10 mouse cellular contexts compared by ENCODE assay signal in the genomic region with DNA sequence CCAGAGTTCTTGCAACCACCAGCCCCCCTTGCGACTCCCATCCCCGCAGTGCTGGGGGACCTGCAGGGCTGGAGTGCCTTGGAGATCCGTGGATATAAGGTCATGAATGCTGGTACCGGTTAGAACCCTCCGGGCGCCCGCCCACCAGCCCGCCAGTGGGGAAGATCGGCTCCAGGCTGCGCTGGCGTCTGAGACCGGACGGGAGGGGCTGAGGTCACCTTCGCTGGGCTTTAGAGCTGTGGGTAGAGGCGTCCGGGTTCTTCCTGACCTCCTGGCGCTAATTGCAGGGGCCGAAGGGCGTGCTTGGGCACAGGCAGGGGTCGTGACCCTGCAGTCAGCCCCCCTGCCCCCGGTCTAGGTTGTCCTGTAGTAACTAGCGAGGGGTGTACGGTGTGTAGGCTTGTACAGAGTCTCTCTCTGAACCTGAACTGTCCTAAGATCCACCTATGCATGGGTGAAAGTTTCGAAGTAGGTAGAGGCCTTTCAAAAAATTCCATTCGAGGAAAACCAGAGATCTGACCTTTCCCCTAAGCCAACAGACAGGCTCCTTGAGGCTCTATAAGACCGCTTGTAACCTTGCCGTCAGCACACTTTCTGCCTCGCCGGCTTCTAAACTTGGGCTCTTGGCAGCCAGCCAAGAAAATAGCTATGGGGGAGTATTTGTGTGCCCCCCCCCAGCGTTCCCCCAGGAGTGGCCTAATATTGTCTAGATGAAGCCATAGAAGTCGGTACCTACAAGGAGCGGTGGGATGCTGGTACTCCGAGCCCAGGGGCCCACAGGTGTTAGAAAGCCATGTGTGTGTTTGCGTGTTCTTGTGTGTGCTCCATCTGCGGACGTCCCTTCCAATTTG. TPM values are rescaled to one million over a fixed set of nuclear protein-coding genes. Genes with fewer than 3 reads are reported as not detected.
DNase-seq lines count a peak whose midpoint lies in the region; ATAC-seq and TF ChIP-seq lines count a peak whose summit lies in the region.
"Had no signal": no experiment of that assay in that cellular context is flagged by ENCODE, and none has a peak within 500 bp of the region (broad histone marks: within the 10 kb centered on the region; RNA-seq: fewer than 3 reads in every experiment).

No protein-coding gene starts in this region.

- TF ChIP-seq EP300 in liver, postnatal 0 days (IDR thresholded peaks at IDR 0.05; ENCODE audit: low read depth) = no peak

- ATAC-seq in liver, embryonic 11.5 days (replicated peaks; ENCODE audit: low FRiP score) = no peak
- no peak for ATAC-seq in liver, postnatal 0 days
- 0 out of 2 replicates have a peak, but pooled peaks have one; percentile 53 for ATAC-seq in embryonic facial prominence, embryonic 12.5 days (ENCODE audit: insufficient number of reproducible peaks, insufficient read depth, low FRiP score, low TSS enrichment)
- no peak for ATAC-seq in inflammation-experienced regulatory T-cells, adult 6 months

- TF ChIP-seq CTCF in liver, postnatal 0 days (IDR thresholded peaks at IDR 0.05; ENCODE audit: low read depth) = no peak

- intact Hi-C loops in left cerebral cortex, postnatal 36 days (cut with DNase I) = no loop called here

- H3K4me3 ChIP-seq in liver, embryonic 11.5 days (ENCODE audit: low read depth, low read length) = no peak overlapping the region
- H3K4me3 ChIP-seq in liver, postnatal 0 days (ENCODE audit: low read depth, low read length) = no peak overlapping the region
- peak overlapping the region; percentile 27 for H3K4me3 ChIP-seq in embryonic facial prominence, embryonic 12.5 days

- no peaks in the 10 kb centered on the region for H3K36me3 ChIP-seq in liver, embryonic 11.5 days (ENCODE audit: control insufficient read depth, insufficient read depth, low read length)
- no peaks in the 10 kb centered on the region for H3K36me3 ChIP-seq in liver, postnatal 0 days (replicated peaks; ENCODE audit: insufficient read depth, low read length)
- H3K36me3 ChIP-seq in embryonic facial prominence, embryonic 12.5 days = no peaks in the 10 kb centered on the region

- H3K9me3 ChIP-seq in liver, embryonic 11.5 days (ENCODE audit: control insufficient read depth, low read length) = no peaks in the 10 kb centered on the region
- no peaks in the 10 kb centered on the region for H3K9me3 ChIP-seq in liver, postnatal 0 days (ENCODE audit: low read length)
- no peaks in the 10 kb centered on the region for H3K9me3 ChIP-seq in embryonic facial prominence, embryonic 12.5 days

- H3K4me1 ChIP-seq in liver, embryonic 11.5 days (replicated peaks; ENCODE audit: control insufficient read depth, insufficient read depth, low read length) = peaks cover 5% of the 10 kb centered on the region; the same call in 1 of the 2 replicates
- H3K4me1 ChIP-seq in liver, postnatal 0 days (ENCODE audit: insufficient read depth) = 0 out of 2 replicates have a peak, but pooled peaks cover 3% of the 10 kb centered on the region
- H3K4me1 ChIP-seq in embryonic facial prominence, embryonic 12.5 days = peaks cover 42% of the 10 kb centered on the region

- H3K27ac ChIP-seq in liver, embryonic 11.5 days (ENCODE audit: low read depth, low read length) = no peak overlapping the region
- no peak overlapping the region for H3K27ac ChIP-seq in liver, postnatal 0 days (ENCODE audit: low read depth)
- peak overlapping the region; percentile 89 for H3K27ac ChIP-seq in embryonic facial prominence, embryonic 12.5 days

- 0 out of 2 replicates have a peak overlapping the region, but pooled peaks have one; percentile 20 for H3K9ac ChIP-seq in liver, embryonic 11.5 days (ENCODE audit: low read depth, low read length)
- no peak overlapping the region for H3K9ac ChIP-seq in liver, postnatal 0 days (replicated peaks)
- H3K9ac ChIP-seq in embryonic facial prominence, embryonic 12.5 days = peak overlapping the region; percentile 54

- peak; percentile 46 for DNase-seq in adrenal gland, postnatal 10 days
- DNase-seq in adrenal gland, adult 8-10 months = no peak
- DNase-seq in liver, embryonic 11.5 days (ENCODE audit: low spot score) = no peak
- DNase-seq in liver, postnatal 0 days = no peak
- DNase-seq in lung, postnatal 4 days = peak; percentile 48 to 57
- no peak for DNase-seq in left cerebral cortex, postnatal 36 days (ENCODE audit: low spot score in 2 of 2)
- DNase-seq: thymus, postnatal 4 days had no signal

- 9% methylated on average over 36 of the region's 36 CpGs for WGBS in liver, embryonic 11.5 days
- WGBS in liver, postnatal 0 days (ENCODE audit: insufficient replicate concordance) = 9% methylated on average over 36 of the region's 36 CpGs
- 4% methylated on average over 36 of the region's 36 CpGs for WGBS in embryonic facial prominence, embryonic 12.5 days

- peak overlapping the region; percentile 50 for H3K4me2 ChIP-seq in liver, embryonic 11.5 days
- H3K4me2 ChIP-seq in liver, postnatal 0 days (ENCODE audit: low read depth, low read length) = no peak overlapping the region
- H3K4me2 ChIP-seq in embryonic facial prominence, embryonic 12.5 days (replicated peaks) = peak overlapping the region; percentile 52

- peaks cover 86% of the 10 kb centered on the region for H3K27me3 ChIP-seq in liver, embryonic 11.5 days (replicated peaks; ENCODE audit: control insufficient read depth, insufficient read depth, low read length)
- H3K27me3 ChIP-seq in liver, postnatal 0 days (ENCODE audit: insufficient read depth, low read length) = peaks cover 83% of the 10 kb centered on the region
- H3K27me3 ChIP-seq in embryonic facial prominence, embryonic 12.5 days = peaks cover 60% of the 10 kb centered on the region

RNA-seq across cellular contexts. Expression of a gene that starts 16.8 kb away (rescaled TPM):
- 100 to 1,000 TPM; 136 to 142 TPM for total RNA-seq in adrenal gland, postnatal 10 days (2021)
- total RNA-seq in adrenal gland, adult 8-10 months (2022) = 100 to 1,000 TPM; 299 to 549 (median 400) TPM
- polyA plus RNA-seq in liver, embryonic 11.5 days (2014; fragmentation: Nextera tagmentation; extraction: Ambion mirVana) = 23.3 and 25.9 TPM in 2 replicates
- 2.8 and 4.2 TPM in 2 replicates for polyA plus RNA-seq in liver, postnatal 0 days (2015; fragmentation: Nextera tagmentation; extraction: Ambion mirVana)
- polyA plus RNA-seq in embryonic facial prominence, embryonic 12.5 days (2016; fragmentation: Nextera tagmentation; extraction: Ambion mirVana) = 59.5 and 65.3 TPM in 2 replicates
- under 1 TPM in 1 of 3 experiments, not detected in 2; 0.56 TPM for polyA plus RNA-seq in inflammation-experienced regulatory T-cells, adult 6 months (2017; shearing (Covaris generic))
- 1 to 10 TPM; 4.3 to 4.9 TPM for total RNA-seq in left cerebral cortex, postnatal 36 days (2021)
- total RNA-seq: megakaryocyte-erythroid progenitor cell, adult 5-6 weeks had no signal

Comparison
In these comparisons a context has a peak if more than half of its experiments do, and no peak if none do; other contexts are left out.
1. DNase-seq: peak in adrenal gland, postnatal 10 days (single experiment) and lung, postnatal 4 days (2 of 2); none in adrenal gland, adult 8-10 months (single experiment), liver, embryonic 11.5 days (single experiment), liver, postnatal 0 days (single experiment) and left cerebral cortex, postnatal 36 days (0 of 2).